In genomic region chr5:126127486-126127885, GRCm38 (mm10) we compare ENCODE assay signal across 24 mouse cellular contexts.
DNase-seq lines count a peak whose midpoint lies in the region; ATAC-seq and TF ChIP-seq lines count a peak whose summit lies in the region.
"Had no signal": no experiment of that assay in that cellular context is flagged by ENCODE, and none has a peak within 500 bp of the region (broad histone marks: within the 10 kb centered on the region; RNA-seq: fewer than 3 reads in every experiment).

No protein-coding gene starts in this region.

- DNase-seq in cerebellum, adult 9-11 months: peak; percentile 7
- no peak for DNase-seq in cerebellum, adult 11-12 months
- peak; percentile 63 for DNase-seq in forebrain, embryonic 14.5 days (ENCODE audit: low spot score)
- peak; percentile 75 for DNase-seq in brain, embryonic 14.5 days (ENCODE audit: low read depth)
- DNase-seq in retina, postnatal 1 day: peak; percentile 82
- DNase-seq: adrenal gland, adult 2 months; gastrocnemius, postnatal 14 days; heart, postnatal 10 days; kidney, adult 11 months; kidney, postnatal 36 days; layer of hippocampus, postnatal 36 days; lung, adult 18-20 months; lung, postnatal 10 days; right cerebral cortex, postnatal 14 days had no signal

- no peak for TF ChIP-seq CTCF in brain, embryonic 14.5 days (IDR thresholded peaks at IDR 0.05; ENCODE audit: borderline replicate concordance, extremely low read depth, insufficient read depth, insufficient read length)

- no peak for ATAC-seq in forebrain, embryonic 14.5 days
- no peak for ATAC-seq in forebrain, embryonic 16.5 days
- no peak for ATAC-seq in neural tube, embryonic 15.5 days (ENCODE audit: low FRiP score)
- ATAC-seq: liver, embryonic 12.5 days; Patski had no signal

- H3K4me1 ChIP-seq in forebrain, embryonic 14.5 days (ENCODE audit: control insufficient read depth, insufficient read depth, low read length): peaks cover 5% of the 10 kb centered on the region; the same call in 1 of the 2 replicates
- 0 out of 2 replicates have a peak, but pooled peaks cover 3% of the 10 kb centered on the region for H3K4me1 ChIP-seq in forebrain, embryonic 16.5 days (replicated peaks; ENCODE audit: control insufficient read depth, insufficient read depth, low read length)
- H3K4me1 ChIP-seq in neural tube, embryonic 15.5 days: 0 out of 2 replicates have a peak, but pooled peaks cover 3% of the 10 kb centered on the region
- H3K4me1 ChIP-seq: embryonic facial prominence, embryonic 13.5 days; heart, embryonic 12.5 days; hindbrain, embryonic 10.5 days; kidney, embryonic 15.5 days; limb, embryonic 13.5 days; liver, embryonic 12.5 days; midbrain, embryonic 10.5 days had no signal

- no peaks in the 10 kb centered on the region for H3K9me3 ChIP-seq in forebrain, embryonic 14.5 days (replicated peaks; ENCODE audit: control insufficient read depth, low read length)
- no peaks in the 10 kb centered on the region for H3K9me3 ChIP-seq in forebrain, embryonic 16.5 days (ENCODE audit: control insufficient read depth, low read length)
- H3K9me3 ChIP-seq in neural tube, embryonic 15.5 days (replicated peaks): no peaks in the 10 kb centered on the region
- H3K9me3 ChIP-seq: embryonic facial prominence, embryonic 13.5 days; heart, embryonic 12.5 days; kidney, embryonic 15.5 days; midbrain, embryonic 10.5 days had no signal

- no peak overlapping the region for H3K4me2 ChIP-seq in forebrain, embryonic 14.5 days (ENCODE audit: low read length)
- no peak overlapping the region for H3K4me2 ChIP-seq in forebrain, embryonic 16.5 days (ENCODE audit: low read length)
- no peak overlapping the region for H3K4me2 ChIP-seq in neural tube, embryonic 15.5 days
- H3K4me2 ChIP-seq: embryonic facial prominence, embryonic 13.5 days; heart, embryonic 12.5 days; kidney, embryonic 15.5 days; limb, embryonic 13.5 days; liver, embryonic 12.5 days had no signal

- H3K4me3 ChIP-seq in forebrain, embryonic 14.5 days (ENCODE audit: low read depth, low read length): no peak overlapping the region
- no peak overlapping the region for H3K4me3 ChIP-seq in forebrain, embryonic 16.5 days (replicated peaks; ENCODE audit: low read length)
- H3K4me3 ChIP-seq in neural tube, embryonic 15.5 days (replicated peaks): no peak overlapping the region
- H3K4me3 ChIP-seq: embryonic facial prominence, embryonic 13.5 days; heart, embryonic 12.5 days; hindbrain, embryonic 10.5 days; kidney, embryonic 15.5 days; limb, embryonic 13.5 days; liver, embryonic 12.5 days; midbrain, embryonic 10.5 days had no signal

- H3K36me3 ChIP-seq in forebrain, embryonic 14.5 days (ENCODE audit: control insufficient read depth, insufficient read depth, low read length): no peaks in the 10 kb centered on the region
- no peaks in the 10 kb centered on the region for H3K36me3 ChIP-seq in forebrain, embryonic 16.5 days (ENCODE audit: control insufficient read depth, insufficient read depth)
- no peaks in the 10 kb centered on the region for H3K36me3 ChIP-seq in neural tube, embryonic 15.5 days
- H3K36me3 ChIP-seq: embryonic facial prominence, embryonic 13.5 days; heart, embryonic 12.5 days; hindbrain, embryonic 10.5 days; kidney, embryonic 15.5 days; limb, embryonic 13.5 days; liver, embryonic 12.5 days; midbrain, embryonic 10.5 days had no signal

- no peak overlapping the region for H3K27ac ChIP-seq in forebrain, embryonic 14.5 days (ENCODE audit: low read depth, low read length)
- H3K27ac ChIP-seq in forebrain, embryonic 16.5 days (ENCODE audit: low read length): no peak overlapping the region
- no peak overlapping the region for H3K27ac ChIP-seq in neural tube, embryonic 15.5 days (replicated peaks)
- H3K27ac ChIP-seq: embryonic facial prominence, embryonic 13.5 days; hindbrain, embryonic 10.5 days; kidney, embryonic 15.5 days; limb, embryonic 13.5 days; liver, embryonic 12.5 days; midbrain, embryonic 10.5 days had no signal

- 5% methylated on average over 6 of the region's 6 CpGs for WGBS in forebrain, embryonic 14.5 days
- 7% methylated on average over 6 of the region's 6 CpGs for WGBS in forebrain, embryonic 16.5 days
- WGBS in neural tube, embryonic 15.5 days: 24% methylated on average over 6 of the region's 6 CpGs

- H3K27me3 ChIP-seq in forebrain, embryonic 14.5 days (replicated peaks; ENCODE audit: control insufficient read depth, insufficient read depth, low read length): no peaks in the 10 kb centered on the region
- no peaks in the 10 kb centered on the region for H3K27me3 ChIP-seq in forebrain, embryonic 16.5 days (replicated peaks; ENCODE audit: control insufficient read depth, insufficient read depth, low read length)
- no peaks in the 10 kb centered on the region for H3K27me3 ChIP-seq in neural tube, embryonic 15.5 days (replicated peaks)
- H3K27me3 ChIP-seq: embryonic facial prominence, embryonic 13.5 days; heart, embryonic 12.5 days; kidney, embryonic 15.5 days; limb, embryonic 13.5 days; liver, embryonic 12.5 days; Patski had no signal

- no peak for TF ChIP-seq POLR2A in brain, embryonic 14.5 days (IDR thresholded peaks at IDR 0.05; ENCODE audit: borderline replicate concordance, extremely low read depth, insufficient read depth, insufficient read length, poor library complexity, severe bottlenecking)

- H3K9ac ChIP-seq in forebrain, embryonic 14.5 days (ENCODE audit: low read length): no peak overlapping the region
- no peak overlapping the region for H3K9ac ChIP-seq in forebrain, embryonic 16.5 days (replicated peaks; ENCODE audit: low read depth, low read length)
- no peak overlapping the region for H3K9ac ChIP-seq in neural tube, embryonic 15.5 days (replicated peaks)
- H3K9ac ChIP-seq: embryonic facial prominence, embryonic 13.5 days; heart, embryonic 12.5 days; kidney, embryonic 15.5 days; limb, embryonic 13.5 days; liver, embryonic 12.5 days had no signal
